Mouse (Mus musculus): Measurements from ENCODE around the gene Pole3. TPM values are rescaled to one million over a fixed set of nuclear protein-coding genes. Genes with fewer than 3 reads are reported as not detected.

Gene Pole3
- total and polyA plus RNA-seq, 2 experiments from 2014 or later: 21.9 to 31.4 TPM

GRCm38 (mm10) chr4:62506798-62507197 lies 18.1 kb downstream of the Pole3 start:
- ATAC-seq (ENCODE audit: insufficient read depth, low read depth) (no peak), DNase-seq (ENCODE audit: low spot score) (peak; percentile 48)
- Histone ChIP-seq H3K4me3 (ENCODE audit: low read depth, low read length) (no peak overlapping the region), H3K4me1 (ENCODE audit: control insufficient read depth, insufficient read depth) (peaks cover 7% of the 10 kb centered on the region; the same call in 1 of the 2 replicates), H3K27me3 (ENCODE audit: control insufficient read depth, insufficient read depth, low read length) (no peaks in the 10 kb centered on the region), H3K9ac (replicated peaks; ENCODE audit: low read depth, low read length) (no peak overlapping the region), H3K9me3 (replicated peaks; ENCODE audit: control insufficient read depth, low read length) (no peaks in the 10 kb centered on the region), H3K36me3 (replicated peaks; ENCODE audit: control insufficient read depth, insufficient read depth, low read length) (peaks cover 39% of the 10 kb centered on the region), H3K27ac (ENCODE audit: low read depth) (no peak overlapping the region), H3K4me2 (ENCODE audit: low read depth, low read length) (no peak overlapping the region)
- 36% methylated on average over 2 of the region's 2 CpGs for WGBS
- TF ChIP-seq CTCF (IDR thresholded peaks at IDR 0.05; ENCODE audit: low read depth) (peak; percentile 61), EP300 (IDR thresholded peaks at IDR 0.05; ENCODE audit: low read depth) (no peak)

GRCm38 (mm10) chr4:62505991-62506390 lies 18.9 kb downstream of the Pole3 start:
- 82% methylated on average over 3 of the region's 3 CpGs for WGBS
- H3K4me3 ChIP-seq (ENCODE audit: low read depth, low read length): no peak overlapping the region
- ATAC-seq (ENCODE audit: insufficient read depth, low read depth): no peak
- no peak for DNase-seq (ENCODE audit: low spot score)
- no peak overlapping the region for H3K27ac ChIP-seq (ENCODE audit: low read depth)
- H3K4me1 ChIP-seq (ENCODE audit: control insufficient read depth, insufficient read depth): peaks cover 12% of the 10 kb centered on the region; the same call in 1 of the 2 replicates
- H3K9ac ChIP-seq (replicated peaks; ENCODE audit: low read depth, low read length): no peak overlapping the region
- H3K36me3 ChIP-seq (replicated peaks; ENCODE audit: control insufficient read depth, insufficient read depth, low read length): peaks cover 31% of the 10 kb centered on the region
- no peaks in the 10 kb centered on the region for H3K9me3 ChIP-seq (replicated peaks; ENCODE audit: control insufficient read depth, low read length)
- TF ChIP-seq CTCF (IDR thresholded peaks at IDR 0.05; ENCODE audit: low read depth) (no peak), EP300 (IDR thresholded peaks at IDR 0.05; ENCODE audit: low read depth) (no peak)
- H3K27me3 ChIP-seq (ENCODE audit: control insufficient read depth, insufficient read depth, low read length): no peaks in the 10 kb centered on the region
- no peak overlapping the region for H3K4me2 ChIP-seq (ENCODE audit: low read depth, low read length)

DNA sequence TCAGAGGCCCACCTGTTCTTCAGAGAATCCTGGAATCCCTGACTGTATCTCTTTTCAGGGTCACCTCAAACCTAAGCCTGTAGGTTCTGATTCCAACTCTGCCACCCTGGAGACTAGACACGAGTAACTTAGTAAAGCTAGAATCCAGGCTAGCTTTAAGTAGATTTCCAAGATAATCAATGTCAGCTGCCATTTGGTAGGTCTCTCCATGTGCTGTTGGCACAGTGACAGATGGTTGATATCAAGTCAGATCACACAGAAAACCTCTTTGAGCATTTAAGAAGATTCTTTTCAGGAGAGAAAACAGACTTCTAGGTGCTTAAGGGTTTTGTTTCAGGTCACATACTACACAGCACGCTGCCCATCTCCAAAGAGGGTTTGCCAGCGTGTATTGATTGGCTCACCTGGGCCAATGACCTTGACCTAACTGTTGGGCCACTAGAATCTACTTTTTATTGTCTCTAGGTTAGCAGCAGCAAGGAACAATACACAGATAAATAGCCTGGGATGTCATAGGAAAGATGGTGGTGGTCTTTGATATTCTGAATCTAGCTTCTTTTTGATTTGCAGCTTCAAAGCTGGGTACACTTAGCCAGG lies 21.4 kb downstream of the Pole3 start, which contains the start of gene Hdhd3:
TSS of gene Hdhd3 (minus strand) at position 94 of the 597 bp plus-strand sequence.
- DNase-seq (ENCODE audit: low spot score): no peak
- WGBS: 80% methylated on average over 3 of the region's 3 CpGs
- Histone ChIP-seq H3K4me3 (ENCODE audit: low read depth, low read length) (peak within 1 kb of the TSS; percentile 70), H3K9me3 (replicated peaks; ENCODE audit: control insufficient read depth, low read length) (no peaks in the 10 kb centered on the region), H3K27ac (ENCODE audit: low read depth) (peak within 1 kb of the TSS; percentile 69), H3K36me3 (replicated peaks; ENCODE audit: control insufficient read depth, insufficient read depth, low read length) (peaks cover 14% of the 10 kb centered on the region), H3K9ac (replicated peaks; ENCODE audit: low read depth, low read length) (peak within 1 kb of the TSS; percentile 75), H3K4me1 (ENCODE audit: control insufficient read depth, insufficient read depth) (peaks cover 14% of the 10 kb centered on the region; the same call in 1 of the 2 replicates), H3K4me2 (ENCODE audit: low read depth, low read length) (peak within 1 kb of the TSS; percentile 79), H3K27me3 (ENCODE audit: control insufficient read depth, insufficient read depth, low read length) (no peaks in the 10 kb centered on the region)
- no peak for TF ChIP-seq CTCF (IDR thresholded peaks at IDR 0.05; ENCODE audit: low read depth)
- TF ChIP-seq EP300 (IDR thresholded peaks at IDR 0.05; ENCODE audit: low read depth): no peak
- ATAC-seq (ENCODE audit: insufficient read depth, low read depth): no peak

GRCm38 (mm10) chr4:62502969-62503368 lies 21.9 kb downstream of the Pole3 start:
- H3K27me3 ChIP-seq (ENCODE audit: control insufficient read depth, insufficient read depth, low read length): no peaks in the 10 kb centered on the region
- no peak overlapping the region for H3K27ac ChIP-seq (ENCODE audit: low read depth)
- TF ChIP-seq EP300 (IDR thresholded peaks at IDR 0.05; ENCODE audit: low read depth) (no peak), CTCF (IDR thresholded peaks at IDR 0.05; ENCODE audit: low read depth) (no peak)
- H3K9ac ChIP-seq (replicated peaks; ENCODE audit: low read depth, low read length): no peak overlapping the region
- DNase-seq (ENCODE audit: low spot score) (no peak), ATAC-seq (ENCODE audit: insufficient read depth, low read depth) (no peak)
- H3K4me1 ChIP-seq (ENCODE audit: control insufficient read depth, insufficient read depth): peaks cover 14% of the 10 kb centered on the region; the same call in 1 of the 2 replicates
- no peaks in the 10 kb centered on the region for H3K9me3 ChIP-seq (replicated peaks; ENCODE audit: control insufficient read depth, low read length)
- H3K4me3 ChIP-seq (ENCODE audit: low read depth, low read length): no peak overlapping the region
- peaks cover 9% of the 10 kb centered on the region for H3K36me3 ChIP-seq (replicated peaks; ENCODE audit: control insufficient read depth, insufficient read depth, low read length)
- 68% methylated on average over 7 of the region's 7 CpGs for WGBS
- no peak overlapping the region for H3K4me2 ChIP-seq (ENCODE audit: low read depth, low read length)

DNA sequence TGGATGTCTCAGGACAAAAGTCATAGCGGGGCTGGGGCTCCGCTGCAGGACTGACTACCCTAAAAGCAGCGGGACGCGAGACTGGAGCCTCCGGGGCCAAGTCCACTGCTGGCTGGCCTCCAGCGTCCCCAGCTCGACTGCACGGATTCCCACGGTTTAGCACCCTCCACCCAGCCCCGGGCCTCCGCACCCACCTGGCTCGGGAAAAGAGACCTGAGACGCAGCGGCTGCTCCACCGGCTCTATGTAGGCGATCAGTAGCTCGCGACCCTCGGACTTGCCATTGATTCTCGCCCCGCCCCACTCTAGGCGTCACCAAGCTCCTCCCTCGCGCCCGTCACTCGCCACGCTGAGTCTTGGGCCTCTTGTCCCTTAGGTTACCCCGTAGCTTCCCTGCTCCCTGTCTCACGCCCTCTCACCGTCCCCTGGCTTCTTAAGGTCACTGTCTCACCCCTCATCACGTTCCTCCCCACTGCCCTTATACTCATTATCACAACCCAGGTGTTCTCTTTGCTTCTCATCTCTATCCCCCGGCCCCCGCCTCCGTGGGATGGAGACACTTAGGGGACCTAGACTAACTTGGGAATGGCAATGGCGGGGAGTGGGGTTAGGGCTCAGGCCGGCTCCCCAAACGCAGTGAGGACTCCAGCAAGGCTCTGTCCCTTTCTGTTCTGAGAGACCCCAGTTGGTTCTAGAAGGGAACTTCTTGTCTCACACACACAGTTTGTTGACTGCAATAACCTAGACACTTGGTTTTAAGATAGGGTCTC lies 22.7 kb downstream of the Pole3 start:
- Histone ChIP-seq H3K4me3 (ENCODE audit: low read depth, low read length) (peak overlapping the region; percentile 70), H3K9me3 (replicated peaks; ENCODE audit: control insufficient read depth, low read length) (no peaks in the 10 kb centered on the region), H3K4me1 (ENCODE audit: control insufficient read depth, insufficient read depth) (peaks cover 14% of the 10 kb centered on the region; the same call in 1 of the 2 replicates), H3K27me3 (ENCODE audit: control insufficient read depth, insufficient read depth, low read length) (no peaks in the 10 kb centered on the region), H3K4me2 (ENCODE audit: low read depth, low read length) (peak overlapping the region; percentile 79), H3K36me3 (replicated peaks; ENCODE audit: control insufficient read depth, insufficient read depth, low read length) (peaks cover 8% of the 10 kb centered on the region; the same call in 1 of the 2 replicates), H3K9ac (replicated peaks; ENCODE audit: low read depth, low read length) (peak overlapping the region; percentile 75), H3K27ac (ENCODE audit: low read depth) (peak overlapping the region; percentile 69)
- ATAC-seq (ENCODE audit: insufficient read depth, low read depth) (peak; percentile 96), DNase-seq (ENCODE audit: low spot score) (peak; percentile 92)
- 0 out of 2 replicates have a peak, but pooled peaks have one; percentile 8 for TF ChIP-seq EP300 (IDR thresholded peaks at IDR 0.05; ENCODE audit: low read depth)
- TF ChIP-seq CTCF (IDR thresholded peaks at IDR 0.05; ENCODE audit: low read depth): no peak
- WGBS: 1% methylated on average over 37 of the region's 38 CpGs
